Mouse (Mus musculus) brain, embryonic 14.5 days (tissue): ENCODE data around the gene Cabp1.

Experiments used
- CTCF ChIP-seq: fragments of 200-500 bp; IDR thresholded peaks from 2 replicates; pipeline ENCODE4 v1.5.1; 2012; ENCODE audit warnings: inconsistent platforms, mild to moderate bottlenecking, moderate library complexity, borderline replicate concordance; ENCODE audit not compliant: insufficient read depth, insufficient read length; ENCODE audit errors: extremely low read depth
- POLR2A ChIP-seq: fragments of 200-500 bp; IDR thresholded peaks from 2 replicates; pipeline ENCODE4 v1.6.1; 2012; ENCODE audit warnings: mild to moderate bottlenecking, inconsistent platforms, borderline replicate concordance; ENCODE audit not compliant: poor library complexity, insufficient read depth, insufficient read length, severe bottlenecking; ENCODE audit errors: extremely low read depth

GRCm38 (mm10) chr5:115155831-115156230 is 38.4 kb downstream of the Cabp1 start:
- TF ChIP-seq CTCF: no peak
- no peak for TF ChIP-seq POLR2A
